Mouse (Mus musculus) midbrain, embryonic 15.5 days (tissue): ENCODE results near the gene Chl1. TPM values are rescaled to one million over a fixed set of nuclear protein-coding genes. Genes with fewer than 3 reads are reported as not detected.
A peak's percentile ranks its signal among the peaks of the same experiment; 100 is the strongest.

ENCODE experiments used
- ATAC-seq: fragments of 200-750 bp; cut with Nextera tagmentation; replicated peaks from 2 replicates; pipeline ENCODE4 v1.8.0; 2017; ENCODE audit warnings: moderate TSS enrichment
- H3K27ac ChIP-seq: fragments of 300-500 bp; sonication (generic); 2 replicates; pipeline ENCODE4 v1.5.1; 2015; ENCODE audit warnings: mild to moderate bottlenecking, inconsistent platforms
- H3K27me3 ChIP-seq: fragments of 300-500 bp; sonication (generic); replicated peaks from 2 replicates; pipeline ENCODE4 v1.6.1; 2015; ENCODE audit warnings: inconsistent platforms
- H3K36me3 ChIP-seq: fragments of 300-500 bp; sonication (generic); replicated peaks from 2 replicates; pipeline ENCODE4 v1.6.1; 2015; ENCODE audit warnings: inconsistent platforms
- H3K4me1 ChIP-seq: fragments of 300-500 bp; sonication (generic); 2 replicates; pipeline ENCODE4 v1.6.1; 2015; ENCODE audit warnings: inconsistent platforms
- H3K4me2 ChIP-seq: fragments of 300-500 bp; sonication (generic); 2 replicates; pipeline ENCODE4 v1.6.1; 2015; ENCODE audit warnings: inconsistent platforms, mild to moderate bottlenecking, moderate library complexity
- H3K4me3 ChIP-seq: fragments of 300-500 bp; sonication (generic); 2 replicates; pipeline ENCODE4 v1.5.1; 2015; ENCODE audit warnings: mild to moderate bottlenecking, inconsistent platforms
- H3K9ac ChIP-seq: fragments of 300-500 bp; sonication (generic); 2 replicates; pipeline ENCODE4 v1.6.1; 2015; ENCODE audit warnings: mild to moderate bottlenecking, inconsistent platforms
- H3K9me3 ChIP-seq: fragments of 300-500 bp; sonication (generic); 2 replicates; pipeline ENCODE4 v1.6.1; 2016; ENCODE audit warnings: inconsistent platforms
- WGBS: fragments of 180-500 bp; shearing (Covaris S2); methylation state at CpG from one replicate; pipeline ENCODE4 v1.1.7; 2015; ENCODE audit warnings: mixed read lengths; 5-methylcytosine and 5-hydroxymethylcytosine counted together
- polyA plus RNA-seq: library from polyadenylated mRNA; unstranded; fragments of >200 nt; fragmentation: Nextera tagmentation; extraction: Ambion mirVana; gene quantifications from 2 replicates; pipeline ENCODE4 v1.2.1, GENCODE M21; 2015

Gene Chl1
- polyA plus RNA-seq, 1 experiment from 2014 or later, result 166 TPM

DNA sequence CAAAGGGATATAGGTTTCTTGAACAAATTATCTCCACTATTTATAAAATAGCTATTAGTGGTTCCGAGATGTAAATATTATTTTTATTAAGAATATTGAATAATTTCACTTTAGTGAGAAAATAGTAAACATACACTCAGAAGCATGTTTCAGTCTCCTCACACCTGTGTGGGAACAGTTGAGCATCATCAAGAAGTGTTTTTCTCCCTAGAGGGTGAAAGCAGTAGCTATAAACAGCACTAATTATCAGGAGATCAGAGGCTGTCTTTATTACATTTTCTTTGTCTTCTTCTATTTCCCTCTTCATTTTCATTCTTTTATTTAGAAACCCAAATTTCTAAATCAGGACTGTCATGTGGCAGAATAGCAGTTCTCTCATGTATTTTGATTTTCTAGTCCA is 166.7 kb downstream of the Chl1 start:
- ATAC-seq, result no peak

GRCm38 (mm10) chr6:103682854-103683574 is 172.6 kb downstream of the Chl1 start:
- no peaks in the 10 kb centered on the region for H3K9me3 ChIP-seq
- no peak overlapping the region for H3K27ac ChIP-seq
- no peak overlapping the region for H3K4me3 ChIP-seq
- 16% methylated on average over 8 of the region's 8 CpGs for WGBS
- H3K4me1 ChIP-seq, result no peaks in the 10 kb centered on the region
- peaks cover 4% of the 10 kb centered on the region; the same call in 1 of the 2 replicates for H3K36me3 ChIP-seq
- no peak overlapping the region for H3K9ac ChIP-seq
- H3K27me3 ChIP-seq, result no peaks in the 10 kb centered on the region
- H3K4me2 ChIP-seq, result no peak overlapping the region
- peak; percentile 83 for ATAC-seq

More for the DNA sequence above, 166.7 kb downstream of the Chl1 start:
- 93% methylated on average over 1 of the region's 1 CpGs for WGBS
- Histone ChIP-seq H3K9ac (no peak overlapping the region), H3K4me1 (peaks cover 3% of the 10 kb centered on the region; the same call in 1 of the 2 replicates), H3K27ac (no peak overlapping the region), H3K4me2 (no peak overlapping the region), H3K27me3 (no peaks in the 10 kb centered on the region), H3K36me3 (no peaks in the 10 kb centered on the region), H3K4me3 (no peak overlapping the region), H3K9me3 (no peaks in the 10 kb centered on the region)

- no peak overlapping the region for H3K4me3 ChIP-seq
- no peaks in the 10 kb centered on the region for H3K9me3 ChIP-seq
- ATAC-seq, result no peak
- H3K27me3 ChIP-seq, result no peaks in the 10 kb centered on the region
- WGBS, result 90% methylated on average over 3 of the region's 3 CpGs
- H3K4me2 ChIP-seq, result no peak overlapping the region
- H3K27ac ChIP-seq, result no peak overlapping the region
- no peak overlapping the region for H3K9ac ChIP-seq
- H3K36me3 ChIP-seq, result peaks cover 16% of the 10 kb centered on the region; the same call in 1 of the 2 replicates
- no peaks in the 10 kb centered on the region; the same call in 1 of the 2 replicates for H3K4me1 ChIP-seq
Measured at GRCm38 (mm10) chr6:103692511-103692910, 182.1 kb downstream of the Chl1 start.

DNA sequence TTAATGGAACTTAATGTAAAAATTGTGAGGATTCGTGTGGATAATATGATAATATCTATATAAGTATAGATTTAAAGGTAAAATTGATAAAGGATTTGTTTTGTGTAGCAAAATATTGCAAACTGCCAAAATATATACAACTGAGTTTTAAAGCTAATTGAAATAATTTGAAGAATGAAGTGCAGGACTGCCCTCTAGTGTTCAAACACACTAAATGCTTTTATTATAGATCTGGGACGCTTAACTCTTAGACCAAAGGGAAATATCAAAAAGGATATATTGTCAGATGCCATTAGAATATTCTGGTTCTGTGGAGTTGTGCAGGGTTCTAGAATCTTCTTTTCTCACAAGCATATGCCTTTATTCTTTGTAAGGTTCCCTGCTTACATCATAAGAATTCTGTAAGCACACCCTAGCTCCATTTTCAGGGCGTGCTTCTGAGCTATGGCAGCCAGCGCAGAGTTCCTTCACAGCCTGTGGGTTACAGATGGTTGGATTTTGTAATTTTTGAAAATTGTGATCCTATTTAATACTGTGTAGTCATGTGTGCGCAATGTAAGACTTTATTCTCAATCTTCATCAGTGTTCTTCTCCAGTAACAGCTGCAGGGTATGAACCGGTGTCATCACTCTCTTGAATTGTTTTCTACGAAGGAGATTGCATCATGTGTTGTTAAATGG is 187.1 kb downstream of the Chl1 start:
- H3K27me3 ChIP-seq, result no peaks in the 10 kb centered on the region
- H3K4me1 ChIP-seq, result no peaks in the 10 kb centered on the region; the same call in 1 of the 2 replicates
- H3K27ac ChIP-seq, result no peak overlapping the region
- no peaks in the 10 kb centered on the region for H3K9me3 ChIP-seq
- H3K36me3 ChIP-seq, result peaks cover 16% of the 10 kb centered on the region; the same call in 1 of the 2 replicates
- ATAC-seq, result peak; percentile 66; the same call in 1 of the 2 replicates
- WGBS, result 61% methylated on average over 7 of the region's 7 CpGs
- no peak overlapping the region for H3K4me2 ChIP-seq
- no peak overlapping the region for H3K9ac ChIP-seq
- no peak overlapping the region for H3K4me3 ChIP-seq

DNA sequence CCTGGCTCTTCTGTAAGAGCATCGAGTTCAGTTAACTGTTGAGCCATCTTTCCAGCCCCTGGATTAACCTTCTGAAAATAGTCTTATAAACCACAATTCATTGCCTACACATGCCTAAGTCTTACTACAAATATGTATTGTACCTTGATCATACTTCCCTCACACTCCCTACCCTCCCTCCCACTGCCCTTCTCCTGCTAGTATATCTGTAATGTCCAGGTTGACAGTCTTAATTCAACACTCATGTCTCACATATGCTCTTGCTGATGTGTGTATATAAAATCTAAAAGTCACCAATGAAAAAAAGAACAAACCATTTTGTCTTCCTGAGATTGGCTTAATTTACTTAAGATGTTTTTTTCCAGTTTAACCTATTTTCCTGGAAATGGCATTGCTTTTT is 189.1 kb downstream of the Chl1 start:
- no peak overlapping the region for H3K4me3 ChIP-seq
- H3K27me3 ChIP-seq, result no peaks in the 10 kb centered on the region
- H3K27ac ChIP-seq, result no peak overlapping the region
- H3K4me2 ChIP-seq, result no peak overlapping the region
- peaks cover 2% of the 10 kb centered on the region; the same call in 1 of the 2 replicates for H3K36me3 ChIP-seq
- H3K9me3 ChIP-seq, result no peaks in the 10 kb centered on the region
- H3K9ac ChIP-seq, result no peak overlapping the region
- WGBS, result 94% methylated on average over 1 of the region's 1 CpGs
- H3K4me1 ChIP-seq, result no peaks in the 10 kb centered on the region; the same call in 1 of the 2 replicates
- no peak for ATAC-seq

DNA sequence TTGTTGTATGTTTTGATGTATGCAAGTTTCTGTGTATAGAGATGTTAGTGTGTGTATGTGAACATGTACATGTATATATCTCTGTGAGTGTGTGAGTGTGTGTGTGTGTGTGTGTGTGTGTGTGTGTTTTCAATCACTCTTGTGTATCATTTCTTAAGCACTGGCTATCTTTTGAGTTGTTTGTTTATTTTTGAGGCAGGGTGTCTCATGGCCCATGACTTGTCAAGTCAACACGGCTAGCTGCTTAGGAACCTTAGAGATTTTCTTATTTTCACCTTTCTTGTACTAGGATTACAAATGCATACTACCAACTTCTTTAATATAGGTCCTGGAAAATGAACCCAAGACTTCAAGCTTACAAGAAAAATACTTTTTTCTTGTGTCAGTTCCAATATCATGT is 189.5 kb downstream of the Chl1 start:
- H3K4me3 ChIP-seq, result no peak overlapping the region
- no peaks in the 10 kb centered on the region for H3K9me3 ChIP-seq
- H3K4me2 ChIP-seq, result no peak overlapping the region
- no peaks in the 10 kb centered on the region for H3K36me3 ChIP-seq
- H3K4me1 ChIP-seq, result no peaks in the 10 kb centered on the region; the same call in 1 of the 2 replicates
- 82% methylated on average over 1 of the region's 1 CpGs for WGBS
- no peak overlapping the region for H3K27ac ChIP-seq
- no peaks in the 10 kb centered on the region for H3K27me3 ChIP-seq
- H3K9ac ChIP-seq, result no peak overlapping the region
- ATAC-seq, result no peak

- no peaks in the 10 kb centered on the region for H3K9me3 ChIP-seq
- H3K4me3 ChIP-seq, result no peak overlapping the region
- 82% methylated on average over 7 of the region's 7 CpGs for WGBS
- no peaks in the 10 kb centered on the region; the same call in 1 of the 2 replicates for H3K4me1 ChIP-seq
- no peak overlapping the region for H3K4me2 ChIP-seq
- no peak overlapping the region for H3K27ac ChIP-seq
- no peak for ATAC-seq
- no peaks in the 10 kb centered on the region for H3K36me3 ChIP-seq
- H3K27me3 ChIP-seq, result no peaks in the 10 kb centered on the region
- no peak overlapping the region for H3K9ac ChIP-seq
Measured at GRCm38 (mm10) chr6:103700336-103700735, 189.9 kb downstream of the Chl1 start.

GRCm38 (mm10) chr6:103706366-103706765 is 196.0 kb downstream of the Chl1 start:
- H3K4me2 ChIP-seq, result no peak overlapping the region
- peaks cover 3% of the 10 kb centered on the region; the same call in 1 of the 2 replicates for H3K36me3 ChIP-seq
- no peak overlapping the region for H3K27ac ChIP-seq
- H3K4me3 ChIP-seq, result no peak overlapping the region
- H3K4me1 ChIP-seq, result no peaks in the 10 kb centered on the region
- no peak overlapping the region for H3K9ac ChIP-seq
- ATAC-seq, result no peak
- H3K9me3 ChIP-seq, result no peaks in the 10 kb centered on the region
- no peaks in the 10 kb centered on the region for H3K27me3 ChIP-seq
- 87% methylated on average over 3 of the region's 3 CpGs for WGBS

GRCm38 (mm10) chr6:103739291-103739690 is 228.9 kb downstream of the Chl1 start:
- no peak for ATAC-seq
- Histone ChIP-seq H3K27me3 (no peaks in the 10 kb centered on the region), H3K4me3 (no peak overlapping the region), H3K9ac (no peak overlapping the region), H3K4me1 (no peaks in the 10 kb centered on the region), H3K9me3 (no peaks in the 10 kb centered on the region), H3K27ac (no peak overlapping the region), H3K4me2 (no peak overlapping the region), H3K36me3 (no peaks in the 10 kb centered on the region)

DNA sequence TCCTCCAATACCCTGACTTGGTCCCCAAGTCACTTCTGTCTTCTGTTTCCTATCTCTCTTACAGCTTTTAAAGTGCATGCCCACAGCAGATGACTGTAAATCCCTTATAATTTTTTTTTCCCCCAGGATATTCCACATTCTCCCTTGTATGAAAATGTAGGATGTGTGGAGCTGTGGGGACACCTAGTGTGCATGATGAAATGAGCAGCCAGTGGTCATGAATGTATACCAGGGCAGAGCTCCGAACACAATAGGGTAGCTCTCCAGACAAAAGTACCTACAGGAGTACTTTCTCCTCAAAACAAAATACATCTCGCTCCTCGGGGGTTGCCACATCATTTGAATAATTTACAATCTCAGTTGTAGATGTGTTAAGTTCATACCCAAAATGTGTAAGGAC is 232.4 kb downstream of the Chl1 start:
- Histone ChIP-seq H3K9me3 (no peaks in the 10 kb centered on the region), H3K4me3 (no peak overlapping the region), H3K27ac (no peak overlapping the region), H3K9ac (no peak overlapping the region), H3K4me1 (no peaks in the 10 kb centered on the region), H3K27me3 (no peaks in the 10 kb centered on the region), H3K4me2 (no peak overlapping the region), H3K36me3 (no peaks in the 10 kb centered on the region)
- 45% methylated on average over 3 of the region's 3 CpGs for WGBS
- ATAC-seq, result 0 out of 2 replicates have a peak, but pooled peaks have one; percentile 57

GRCm38 (mm10) chr6:103746103-103746502 is 235.7 kb downstream of the Chl1 start:
- H3K4me1 ChIP-seq, result peaks cover 6% of the 10 kb centered on the region
- no peak for ATAC-seq
- WGBS, result 34% methylated on average over 4 of the region's 4 CpGs

GRCm38 (mm10) chr6:103749122-103749773 is 238.9 kb downstream of the Chl1 start:
- Histone ChIP-seq H3K27ac (no peak overlapping the region; the same call in 1 of the 2 replicates), H3K9ac (no peak overlapping the region), H3K36me3 (no peaks in the 10 kb centered on the region), H3K27me3 (no peaks in the 10 kb centered on the region), H3K9me3 (no peaks in the 10 kb centered on the region), H3K4me1 (peaks cover 6% of the 10 kb centered on the region), H3K4me2 (peak overlapping the region; percentile 32), H3K4me3 (no peak overlapping the region)
- ATAC-seq, result peak; percentile 86
- WGBS, result 19% methylated on average over 16 of the region's 16 CpGs

More at GRCm38 (mm10) chr6:103746103-103746502, 235.7 kb downstream of the Chl1 start:
- Histone ChIP-seq H3K9ac (no peak overlapping the region), H3K27ac (no peak overlapping the region), H3K27me3 (no peaks in the 10 kb centered on the region), H3K4me3 (no peak overlapping the region), H3K36me3 (no peaks in the 10 kb centered on the region), H3K4me2 (no peak overlapping the region), H3K9me3 (no peaks in the 10 kb centered on the region)
